Mouse (Mus musculus) adrenal gland (tissue): ENCODE data around the gene Il4ra.

Source experiments
- intact Hi-C: fragments of 180-260 bp; cut with DNase I; formaldehyde crosslinking; loops from one replicate; pipeline ENCODE4 v1.15.1; 2025
- long read RNA-seq, 2 experiments: library from polyadenylated mRNA; unstranded; transcript quantifications; one replicate each; pipeline ENCODE4 v2.0.0; 2020; ENCODE audit warnings: borderline replicate concordance in 1 of 2; ENCODE audit not compliant: insufficient replicate concordance in 1 of 2

The Il4ra gene
- long read RNA-seq, experiment 1, full-length matches to known transcripts, result 80 of 110 reads
- long read RNA-seq, experiment 1, partial matches to known transcripts, result 22 of 110 reads
- long read RNA-seq, experiment 1, other reads (novel, unspliced or antisense), result 8 of 110 reads
- long read RNA-seq, experiment 2, full-length matches to known transcripts, result 22 of 35 reads
- long read RNA-seq, experiment 2, partial matches to known transcripts, result 11 of 35 reads
- long read RNA-seq, experiment 2, other reads (novel, unspliced or antisense), result 2 of 35 reads

DNA sequence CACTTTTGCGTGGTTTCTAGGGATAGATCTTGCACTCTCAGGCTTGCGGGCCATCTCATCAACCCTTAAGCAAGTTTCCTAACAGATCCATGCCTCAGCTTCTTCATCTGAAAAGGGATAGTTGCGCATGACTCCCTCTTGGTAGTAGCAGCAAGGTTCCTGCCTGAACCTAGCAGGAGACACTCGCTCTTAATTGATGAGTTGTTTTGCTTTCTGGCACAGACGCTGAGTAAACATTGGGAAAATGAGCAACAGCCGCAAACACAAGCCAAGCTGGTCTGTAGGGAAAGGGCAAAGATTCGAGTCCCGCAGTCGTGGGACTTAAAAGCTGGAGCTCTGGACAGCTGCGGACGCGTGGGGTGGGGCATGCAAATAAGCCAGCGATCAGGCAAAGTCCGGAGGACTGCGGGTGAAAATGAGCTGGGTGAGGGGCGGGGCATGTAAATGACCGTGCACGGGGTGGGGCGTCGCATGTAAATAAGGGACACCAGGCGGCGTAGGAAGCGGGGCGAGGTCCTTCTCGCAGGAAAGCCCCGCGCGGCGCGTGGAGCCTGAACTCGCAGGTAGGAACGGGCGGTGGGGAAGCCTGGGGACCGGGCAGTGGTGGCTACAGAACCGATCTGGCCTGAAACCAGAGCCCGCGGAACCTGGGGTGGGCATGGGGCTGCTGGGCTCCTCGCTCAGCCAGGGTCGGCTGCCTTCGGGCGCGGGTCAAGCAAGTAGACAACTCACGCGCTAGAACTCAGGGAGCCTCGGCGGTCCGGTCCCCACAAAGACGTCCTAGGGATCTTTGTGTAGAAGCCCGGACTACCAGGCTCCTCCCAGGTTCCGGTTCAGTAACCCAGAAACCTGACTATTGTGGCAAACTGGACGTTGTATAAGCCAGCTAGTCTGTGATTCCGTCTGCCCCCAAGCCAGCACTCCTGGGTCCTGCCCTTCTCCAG lies at the start of gene Il4ra:
TSS of gene Il4ra (plus strand) at position 355 of the 944 bp plus-strand sequence.
- intact Hi-C loops, result no loop called here

DNA sequence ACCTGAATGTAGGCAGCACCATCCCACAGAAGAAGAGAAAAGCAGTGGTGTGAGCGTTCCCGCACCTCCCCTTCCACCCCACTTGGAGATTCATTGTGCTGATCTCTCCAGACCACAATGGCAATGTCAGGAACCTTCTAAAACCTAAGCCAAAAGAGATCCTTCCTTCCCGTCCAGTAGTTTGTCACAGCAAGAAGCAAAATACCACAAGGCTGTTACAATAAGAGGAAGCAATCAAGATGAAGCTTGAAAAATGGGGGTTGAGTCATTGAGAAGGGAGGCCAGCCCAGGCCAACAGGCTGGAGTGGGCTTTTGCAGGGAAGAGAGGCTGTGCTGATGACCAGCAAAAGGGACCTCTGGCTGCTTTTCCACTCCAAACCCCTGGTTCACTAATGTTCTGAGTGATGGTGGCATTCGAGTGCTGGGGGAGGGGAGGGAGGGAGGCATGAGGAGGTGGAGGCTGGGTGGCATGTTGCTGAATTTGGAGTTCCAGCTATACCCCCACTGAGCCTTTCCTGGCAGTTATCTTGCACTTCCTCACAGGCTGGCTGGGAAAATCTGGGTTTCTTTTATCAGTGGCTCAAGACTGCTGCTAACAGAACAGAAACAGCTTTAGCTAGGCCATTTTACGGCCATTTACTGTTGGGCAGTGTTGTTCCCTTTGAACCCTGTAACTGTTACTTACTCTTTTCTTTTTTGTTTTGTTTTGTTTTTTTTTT lies 48.4 kb upstream of the Il4ra start:
- intact Hi-C loops, result no loop called here

DNA sequence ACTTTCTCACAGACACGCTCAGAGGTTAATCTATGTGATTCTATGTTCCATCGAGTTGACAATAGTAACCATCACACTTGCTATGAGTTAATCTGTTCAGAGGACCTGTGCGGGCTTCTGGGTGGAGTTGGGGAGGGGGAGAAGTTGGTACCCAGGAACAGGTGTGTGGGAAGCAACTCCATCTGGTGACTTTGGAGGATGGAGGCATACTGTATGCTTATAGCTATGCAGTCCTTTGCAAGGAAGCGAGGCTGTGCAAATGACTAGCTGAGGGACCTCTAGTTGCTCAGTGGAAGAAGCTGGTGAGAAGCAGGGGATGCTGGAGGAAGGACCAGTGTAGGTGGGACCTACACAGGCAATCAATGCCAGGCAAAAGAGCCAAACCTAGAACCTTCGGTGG lies 47.3 kb upstream of the Il4ra start:
- intact Hi-C loops, result no loop called here

DNA sequence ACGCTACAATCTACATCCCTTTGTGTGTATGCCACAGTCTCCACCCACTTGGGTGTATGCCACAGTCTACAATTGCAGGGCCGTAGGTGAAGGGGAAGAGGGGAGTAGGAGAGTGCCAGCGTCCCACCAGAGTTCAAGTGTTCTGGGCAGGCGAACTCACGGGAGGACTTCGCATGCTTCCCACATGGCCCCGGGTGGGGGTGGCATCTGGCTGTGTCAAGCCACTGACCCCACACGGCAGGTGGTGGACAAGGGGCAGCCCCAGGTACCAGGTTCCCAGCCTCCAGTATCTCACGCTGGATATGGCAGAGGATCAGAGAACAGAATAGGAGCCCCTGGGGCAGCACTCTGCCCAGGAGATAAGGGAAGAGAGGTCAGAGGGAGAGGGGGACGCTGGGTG lies 46.4 kb upstream of the Il4ra start:
- intact Hi-C loops, result no loop called here

DNA sequence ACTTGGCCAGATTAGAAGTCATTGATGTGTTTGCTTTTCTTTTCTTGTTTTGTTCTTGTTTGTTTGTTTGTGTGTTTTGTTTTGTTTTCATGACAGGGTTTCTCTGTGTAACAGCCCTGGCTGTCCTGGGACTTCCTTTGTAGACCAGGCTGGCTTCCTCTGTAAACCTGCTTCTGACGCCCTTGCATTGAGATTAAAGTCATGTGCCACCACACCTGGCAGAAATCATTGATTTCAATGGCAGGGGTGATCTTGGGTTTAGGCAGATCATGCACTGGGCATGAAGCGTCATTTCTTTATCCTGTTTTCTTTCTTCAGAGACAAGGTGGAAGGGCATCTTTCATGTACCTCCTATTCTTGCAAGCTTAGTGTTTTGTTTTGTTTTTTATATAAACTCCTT lies 44.6 kb upstream of the Il4ra start:
- intact Hi-C loops, result no loop called here

DNA sequence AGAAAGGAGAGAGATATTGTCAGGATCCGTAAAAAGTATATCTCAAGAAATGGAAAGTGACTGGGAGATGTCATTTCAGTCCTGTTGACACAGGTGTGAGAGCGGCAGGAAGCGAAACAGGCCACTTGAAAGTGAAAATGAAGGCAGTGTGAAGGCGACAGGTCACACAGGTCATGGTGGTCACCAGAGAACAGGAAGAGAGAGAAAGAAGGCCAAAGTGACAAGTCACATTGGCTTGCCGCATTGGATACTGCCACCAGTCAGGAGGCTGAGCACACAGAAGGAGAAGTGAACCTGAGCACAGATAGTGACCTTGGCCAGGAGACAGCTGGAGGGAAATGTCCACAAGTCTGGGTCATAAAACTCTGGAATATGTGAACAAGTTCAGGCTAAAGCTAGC lies 40.5 kb upstream of the Il4ra start:
- intact Hi-C loops, result loop anchor here (5.0 kb wide), 1 partner anchor 36 kb away; no protein-coding TSS in a partner anchor

DNA sequence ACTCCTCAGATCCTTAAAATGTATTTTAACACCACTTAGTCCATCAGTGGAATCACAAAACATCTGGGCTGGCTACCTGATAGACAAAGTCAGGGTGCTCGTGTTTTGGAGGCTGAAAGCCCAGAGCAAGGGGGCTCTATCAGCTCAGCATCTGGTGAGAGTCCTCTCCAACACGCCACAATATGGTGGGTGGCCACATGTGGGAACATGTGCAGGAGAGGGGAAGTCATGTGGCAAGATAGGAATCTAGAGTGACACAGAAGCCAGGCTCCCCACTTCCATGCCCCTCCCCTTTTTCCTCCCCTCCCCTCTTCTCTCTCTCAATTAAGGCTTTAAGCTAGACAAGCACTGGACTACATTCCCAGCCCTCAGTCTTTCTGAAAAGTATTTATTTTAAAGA lies 40.1 kb upstream of the Il4ra start:
- intact Hi-C loops, result loop anchor here (5.0 kb wide), 1 partner anchor 35 kb away; no protein-coding TSS in a partner anchor

DNA sequence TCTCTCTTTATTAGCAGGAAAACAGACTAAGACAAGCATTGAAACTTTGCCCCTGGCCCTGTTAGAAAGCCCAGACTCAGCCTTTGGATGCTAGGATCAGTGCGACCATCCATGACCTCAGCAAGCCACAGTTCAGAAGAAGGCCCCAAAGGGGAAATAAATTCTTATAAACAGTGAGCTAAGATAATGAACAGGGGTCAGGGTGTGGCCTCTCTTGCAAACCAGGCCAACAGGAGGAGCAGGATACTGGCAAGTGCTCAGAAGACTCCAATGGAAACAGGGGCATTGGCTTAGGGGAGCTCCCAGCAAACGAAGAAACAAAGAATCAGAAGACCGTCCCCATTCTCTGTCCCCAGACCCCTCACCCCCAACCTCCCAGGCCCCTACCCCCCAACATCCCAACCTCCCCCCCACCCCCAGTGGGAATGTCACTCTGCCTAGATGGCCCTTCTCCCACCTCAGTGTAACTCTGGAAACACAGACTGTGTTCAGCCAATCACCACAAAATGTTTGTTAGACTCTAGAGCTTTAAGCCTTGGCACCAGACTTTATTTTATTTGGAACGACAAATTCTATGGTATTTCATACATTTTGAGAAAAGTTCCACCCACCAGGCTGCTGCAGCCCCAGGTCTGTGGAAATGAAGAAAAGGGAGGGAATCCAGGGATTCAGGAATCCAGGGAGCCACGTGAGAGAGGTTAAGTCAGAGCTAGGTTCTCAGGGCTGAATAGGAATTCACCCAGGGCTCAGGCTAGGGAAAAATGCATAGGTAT lies 36.7 kb upstream of the Il4ra start:
- intact Hi-C loops, result no loop called here

DNA sequence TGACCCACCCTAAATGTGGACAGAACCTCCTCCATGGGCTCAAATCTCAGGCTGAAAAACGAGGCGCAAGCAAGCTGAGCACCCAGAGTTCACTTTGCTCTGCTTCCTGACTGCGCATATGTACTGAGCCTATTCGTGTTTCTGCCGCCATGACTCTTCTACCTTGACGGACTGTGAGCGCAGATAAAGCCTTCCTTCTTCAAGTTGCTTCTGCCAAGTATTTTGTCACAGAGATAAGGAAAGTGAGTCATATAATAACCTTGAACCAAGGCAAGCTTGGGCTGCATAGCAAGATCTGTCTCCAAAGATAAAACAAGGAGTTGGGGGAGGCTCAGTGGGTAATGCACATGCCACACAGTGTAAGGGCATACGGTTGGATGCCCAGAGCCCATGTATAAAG lies 35.2 kb upstream of the Il4ra start:
- intact Hi-C loops, result no loop called here

DNA sequence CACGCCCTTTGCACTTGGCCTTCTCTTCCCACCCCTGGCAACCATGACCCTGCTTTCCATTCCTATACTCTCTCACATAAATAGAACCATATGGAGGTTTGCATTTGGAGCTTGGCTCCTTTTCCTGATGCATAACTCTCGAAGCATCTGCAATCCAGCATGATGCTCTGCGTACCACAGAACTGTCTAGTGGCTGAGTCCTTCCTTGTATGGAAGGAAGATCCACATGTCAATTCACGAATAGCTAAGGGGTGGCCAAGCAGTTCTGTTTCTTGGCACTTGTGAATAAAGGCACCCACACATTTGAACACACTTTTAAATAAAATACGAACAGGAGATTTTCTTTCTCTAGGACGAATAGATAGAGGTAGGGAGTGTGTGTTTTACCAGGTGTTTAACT lies 34.5 kb upstream of the Il4ra start:
- intact Hi-C loops, result no loop called here

DNA sequence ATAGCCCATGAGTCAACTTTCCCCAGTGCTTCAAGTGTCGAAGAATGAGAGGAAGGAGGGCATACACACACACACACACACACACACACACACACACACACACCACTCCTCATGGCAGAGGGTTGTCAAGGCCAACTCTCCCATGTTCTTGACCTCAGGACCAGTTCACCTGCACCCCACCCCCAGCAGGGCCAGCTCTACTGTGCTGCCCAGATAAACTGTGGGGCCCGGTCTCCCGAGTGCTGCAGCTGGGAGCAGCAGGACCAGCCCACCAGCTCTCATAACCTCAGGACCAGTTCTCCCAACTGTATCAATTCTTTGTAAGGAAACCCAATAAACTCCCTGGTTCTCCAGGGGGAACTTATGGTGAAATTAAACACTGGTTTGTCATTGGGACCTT lies 32.2 kb upstream of the Il4ra start:
- intact Hi-C loops, result no loop called here

DNA sequence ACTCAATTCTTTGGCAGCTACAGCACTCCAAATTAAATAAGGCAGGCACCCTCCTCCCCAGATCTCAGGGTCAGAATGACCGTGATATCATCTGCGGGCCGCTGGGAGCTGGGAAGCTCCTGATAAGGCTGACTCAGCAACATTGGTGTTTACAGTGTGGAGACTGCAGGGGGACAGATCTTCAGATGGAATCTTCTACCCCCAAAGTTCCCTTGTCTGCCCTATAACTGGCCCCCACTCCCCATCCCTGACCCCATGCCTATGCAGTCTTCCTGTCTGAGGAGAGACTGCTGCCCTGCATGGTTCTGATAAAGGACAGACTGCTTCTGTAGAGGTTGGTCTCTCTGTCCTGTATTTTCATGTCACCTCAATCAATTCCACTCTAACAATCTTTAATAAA lies 28.9 kb upstream of the Il4ra start:
- intact Hi-C loops, result no loop called here

DNA sequence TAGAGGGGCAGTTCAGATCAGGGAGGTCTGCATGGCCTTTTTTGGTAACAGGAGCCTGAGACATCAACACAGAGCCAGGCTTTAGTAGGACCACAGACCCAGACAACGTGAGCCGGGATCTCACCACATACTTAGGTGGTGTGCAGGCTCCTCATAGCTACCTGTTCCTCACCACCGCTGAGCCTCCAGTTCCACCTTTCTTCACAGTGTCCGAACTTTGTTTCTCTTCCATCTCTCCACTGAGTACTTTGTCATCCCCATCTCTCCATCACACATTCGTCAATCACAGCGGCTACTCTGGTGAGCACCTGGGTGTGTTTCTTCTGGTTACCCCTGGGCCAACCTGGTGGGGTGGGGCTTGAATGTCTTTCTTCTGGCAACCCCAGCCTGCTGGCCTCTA lies 24.7 kb upstream of the Il4ra start:
- intact Hi-C loops, result no loop called here

DNA sequence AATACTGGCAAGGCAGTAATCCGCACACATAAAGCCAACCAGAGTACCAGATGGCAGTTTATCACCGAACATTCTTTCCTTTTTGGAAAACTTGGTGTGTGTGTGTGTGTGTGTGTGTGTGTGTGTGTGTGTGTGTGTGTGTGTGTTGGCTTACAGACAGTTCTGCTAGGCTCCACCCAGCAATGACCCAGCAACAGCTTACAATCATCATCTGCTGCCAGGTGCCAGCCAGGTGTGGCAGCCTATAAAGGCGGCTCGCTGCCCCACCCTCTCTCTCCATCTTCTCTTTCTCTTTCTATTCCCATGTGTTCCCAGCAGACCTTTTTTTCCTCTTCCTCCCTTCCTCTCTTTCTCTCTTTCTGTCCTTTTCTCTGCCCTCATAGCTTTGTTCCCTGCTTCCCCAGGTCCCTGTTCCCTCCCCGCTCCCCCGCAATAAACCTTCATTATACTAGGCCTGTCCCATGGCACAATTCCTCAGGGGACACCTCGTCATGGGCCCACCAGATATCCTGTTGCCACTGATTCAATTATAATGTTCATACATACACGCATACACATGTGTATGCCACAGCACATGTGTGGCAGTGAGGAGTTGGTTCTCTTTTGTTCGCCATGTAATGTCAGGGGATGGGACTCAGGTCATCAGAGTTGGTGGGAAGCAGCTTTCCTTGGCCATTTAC lies 23.9 kb upstream of the Il4ra start:
- intact Hi-C loops, result no loop called here

DNA sequence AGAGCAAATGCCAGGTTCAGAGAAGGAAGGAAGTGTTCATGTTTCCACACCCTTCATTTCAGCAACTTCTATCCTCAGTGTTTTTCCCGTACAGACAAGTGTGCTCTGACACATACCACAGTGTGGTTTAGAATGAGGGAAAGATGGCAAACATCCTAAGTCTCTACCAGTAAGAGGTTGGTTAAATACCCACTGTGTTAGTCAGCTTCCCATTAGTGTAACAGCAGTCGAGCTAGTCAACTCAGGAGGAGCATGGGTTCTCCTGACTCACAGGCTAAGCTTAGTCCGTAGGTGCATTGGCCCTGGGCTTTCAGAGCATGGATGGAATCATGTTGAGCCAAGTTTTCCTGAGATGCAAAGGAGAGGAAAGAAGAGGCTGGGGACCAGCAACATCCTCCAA lies 12.6 kb upstream of the Il4ra start:
- intact Hi-C loops, result no loop called here

DNA sequence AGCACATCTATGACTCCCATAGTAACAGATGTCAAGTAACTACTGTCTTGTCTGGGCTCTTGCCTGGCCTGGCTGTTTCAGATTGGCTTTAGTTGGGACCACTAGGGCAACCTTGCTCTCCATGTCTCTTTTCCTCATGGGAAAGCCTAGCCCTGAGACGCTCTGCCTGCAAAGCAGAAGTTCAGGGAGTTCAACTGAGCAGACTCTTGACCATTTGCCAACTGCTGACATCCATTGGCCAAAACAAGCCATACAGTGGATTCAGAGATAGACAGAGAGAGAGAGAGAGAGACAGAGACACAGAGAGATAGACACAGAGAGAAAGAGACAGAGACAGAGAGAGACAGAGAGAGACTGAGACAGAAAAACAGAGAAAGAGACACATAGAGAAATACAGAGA lies 10.9 kb upstream of the Il4ra start:
- intact Hi-C loops, result no loop called here

DNA sequence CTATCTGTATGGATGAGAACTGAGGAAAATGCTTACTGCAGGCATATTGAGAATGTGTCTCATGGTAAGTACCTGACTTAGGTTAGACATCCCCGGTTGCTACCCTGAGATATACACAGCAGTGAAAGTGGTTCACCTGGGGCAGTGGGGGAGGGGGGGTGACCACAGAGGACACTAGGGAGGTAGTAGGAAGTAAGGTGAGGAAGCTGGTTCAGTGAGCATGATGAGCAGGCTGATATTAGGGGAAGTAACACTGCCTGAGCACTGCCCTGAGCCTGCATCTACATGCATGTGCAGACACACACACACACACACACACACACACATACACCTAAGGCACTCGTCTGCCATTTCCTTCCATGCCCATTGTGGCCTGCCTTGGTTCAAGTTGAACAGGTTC lies 10.1 kb upstream of the Il4ra start:
- intact Hi-C loops, result no loop called here

DNA sequence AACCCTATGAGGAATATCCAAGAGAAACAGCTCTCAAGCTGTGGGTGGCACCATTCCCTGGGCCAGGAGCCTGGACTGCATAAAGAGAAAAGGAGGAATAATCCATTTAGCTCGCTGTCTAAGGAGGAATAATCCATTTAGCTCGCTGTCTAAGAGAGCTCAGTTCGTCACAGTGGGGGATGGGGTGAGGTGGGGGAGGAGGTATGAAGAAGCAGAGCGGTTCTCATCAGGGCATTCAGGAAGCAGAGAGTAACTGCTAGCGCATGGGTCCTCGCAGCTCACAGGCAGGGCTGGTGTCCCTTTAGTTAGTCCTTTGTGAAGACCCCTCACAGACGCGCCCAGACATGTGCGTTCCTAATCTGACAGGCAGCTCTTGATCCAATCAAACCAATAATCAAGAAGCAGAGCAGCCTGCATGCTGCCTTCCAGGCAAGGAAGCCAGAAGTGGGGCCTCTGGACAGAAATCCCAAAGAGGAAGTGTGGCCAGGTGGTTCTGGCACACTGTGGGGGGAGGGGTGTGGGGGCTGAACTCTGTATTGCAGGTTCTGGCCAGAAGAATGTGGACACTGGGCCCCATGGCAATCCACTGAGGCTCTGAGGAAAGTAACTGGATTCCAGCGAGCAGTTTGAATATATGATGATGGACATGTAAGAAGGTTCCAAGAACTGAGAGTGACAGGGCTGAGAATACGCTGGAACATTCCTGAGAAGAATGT lies 9.4 kb upstream of the Il4ra start:
- intact Hi-C loops, result no loop called here

DNA sequence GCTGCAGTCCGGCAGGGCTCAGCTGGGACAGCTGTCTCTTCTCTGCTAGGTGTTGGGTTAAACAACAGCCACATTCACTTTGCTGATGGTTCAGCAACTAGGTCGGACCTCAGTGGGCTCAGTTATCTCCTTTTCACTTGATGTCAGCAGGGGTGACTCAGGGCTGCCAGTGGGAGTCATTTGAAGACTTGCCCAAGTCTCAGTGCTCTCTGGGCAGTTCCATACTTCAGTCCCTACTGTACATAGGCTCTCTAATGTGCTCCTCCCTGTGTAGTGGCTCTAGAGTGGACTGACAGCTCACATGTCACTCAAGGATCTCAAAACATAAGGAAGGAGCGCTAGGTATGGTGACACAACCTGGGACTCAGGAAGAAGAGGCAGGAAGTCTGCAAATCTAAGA lies 8.4 kb upstream of the Il4ra start:
- intact Hi-C loops, result no loop called here

DNA sequence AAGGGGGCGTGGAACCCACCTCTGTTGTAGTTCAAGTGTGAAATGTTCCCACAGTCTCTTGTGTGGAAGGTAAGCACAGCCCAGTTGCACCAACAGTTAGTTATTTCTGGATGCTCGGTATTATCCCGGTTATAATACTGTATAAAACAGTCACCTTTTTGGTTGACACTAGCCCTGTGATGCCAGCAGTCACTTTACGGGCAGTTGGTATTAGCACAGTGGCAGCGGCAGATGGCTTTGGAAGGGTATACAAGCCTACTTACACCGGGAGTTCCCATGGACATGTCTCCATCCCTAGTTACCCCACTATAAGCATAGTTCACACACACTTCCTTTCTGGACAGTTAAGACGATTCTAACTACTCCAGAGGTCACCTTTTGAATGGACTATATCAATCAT lies 6.6 kb upstream of the Il4ra start:
- intact Hi-C loops, result loop anchor here (5.0 kb wide), 1 partner anchor 33 kb away; no protein-coding TSS in a partner anchor
